Mouse (Mus musculus): ENCODE results near the gene Sphk2. TPM values are rescaled to one million over a fixed set of nuclear protein-coding genes. Genes with fewer than 3 reads are reported as not detected.
A peak's percentile ranks its signal among the peaks of the same experiment; 100 is the strongest.

The Sphk2 gene
- polyA plus RNA-seq, 1 experiment from 2014 or later, result 35.4 TPM

DNA sequence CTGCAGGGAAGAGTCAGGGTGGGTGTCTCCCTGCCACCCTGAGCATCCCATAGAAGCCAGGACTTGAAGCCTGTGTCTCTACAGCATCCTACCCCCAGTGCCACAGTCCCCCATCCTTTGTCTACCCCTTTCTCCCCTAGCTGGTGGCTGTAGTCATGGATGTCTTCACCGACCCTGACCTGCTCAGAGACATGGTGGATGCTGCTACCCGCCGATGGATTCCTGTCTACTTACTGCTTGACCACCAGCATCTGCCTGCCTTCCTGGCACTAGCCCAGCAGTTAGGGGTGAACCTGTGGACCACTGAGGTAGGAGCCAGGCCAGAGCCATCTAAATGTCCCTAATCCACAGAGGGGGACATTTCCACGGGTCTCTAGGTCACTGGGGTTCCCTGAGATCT, 5.5 kb upstream of the Sphk2 start:
- Histone ChIP-seq H3K9me3 (no peaks in the 10 kb centered on the region), H3K36me3 (peaks cover 49% of the 10 kb centered on the region), H3K9ac (no peak overlapping the region), H3K27ac (no peak overlapping the region), H3K27me3 (replicated peaks) (no peaks in the 10 kb centered on the region), H3K4me2 (no peak overlapping the region), H3K4me3 (replicated peaks) (no peak overlapping the region), H3K4me1 (peaks cover 29% of the 10 kb centered on the region)
- WGBS, result 86% methylated on average over 4 of the region's 4 CpGs
- ATAC-seq (ENCODE audit: insufficient read depth, low FRiP score, low read depth), result no peak

GRCm38 (mm10) chr7:45722348-45722713, 4.5 kb upstream of the Sphk2 start:
- 71% methylated on average over 13 of the region's 13 CpGs for WGBS
- H3K4me2 ChIP-seq, result peak overlapping the region; percentile 33
- H3K4me3 ChIP-seq (replicated peaks), result peak overlapping the region; percentile 11; the same call in 1 of the 2 replicates
- peaks cover 49% of the 10 kb centered on the region for H3K36me3 ChIP-seq
- H3K27ac ChIP-seq, result peak overlapping the region; percentile 68; the same call in 1 of the 2 replicates
- no peaks in the 10 kb centered on the region for H3K9me3 ChIP-seq
- no peaks in the 10 kb centered on the region for H3K27me3 ChIP-seq (replicated peaks)
- no peak for ATAC-seq (ENCODE audit: insufficient read depth, low FRiP score, low read depth)
- H3K4me1 ChIP-seq, result peaks cover 29% of the 10 kb centered on the region
- H3K9ac ChIP-seq, result no peak overlapping the region

- H3K36me3 ChIP-seq, result peaks cover 49% of the 10 kb centered on the region
- WGBS, result 59% methylated on average over 13 of the region's 13 CpGs
- H3K9me3 ChIP-seq, result no peaks in the 10 kb centered on the region
- H3K4me3 ChIP-seq (replicated peaks), result peak overlapping the region; percentile 11; the same call in 1 of the 2 replicates
- peaks cover 30% of the 10 kb centered on the region for H3K4me1 ChIP-seq
- no peaks in the 10 kb centered on the region for H3K27me3 ChIP-seq (replicated peaks)
- H3K4me2 ChIP-seq, result peak overlapping the region; percentile 33
- no peak for ATAC-seq (ENCODE audit: insufficient read depth, low FRiP score, low read depth)
- no peak overlapping the region for H3K9ac ChIP-seq
- peak overlapping the region; percentile 68 for H3K27ac ChIP-seq
These were observed 4.0 kb upstream of the Sphk2 start for GRCm38 (mm10) chr7:45721642-45722347.

GRCm38 (mm10) chr7:45721234-45721571, 3.4 kb upstream of the Sphk2 start:
- peak overlapping the region; percentile 68 for H3K27ac ChIP-seq
- peak overlapping the region; percentile 33 for H3K4me2 ChIP-seq
- no peaks in the 10 kb centered on the region for H3K27me3 ChIP-seq (replicated peaks)
- H3K4me3 ChIP-seq (replicated peaks), result peak overlapping the region; percentile 11
- no peak overlapping the region for H3K9ac ChIP-seq
- no peaks in the 10 kb centered on the region for H3K9me3 ChIP-seq
- 68% methylated on average over 7 of the region's 7 CpGs for WGBS
- peaks cover 32% of the 10 kb centered on the region for H3K4me1 ChIP-seq
- peaks cover 49% of the 10 kb centered on the region for H3K36me3 ChIP-seq
- no peak for ATAC-seq (ENCODE audit: insufficient read depth, low FRiP score, low read depth)

DNA sequence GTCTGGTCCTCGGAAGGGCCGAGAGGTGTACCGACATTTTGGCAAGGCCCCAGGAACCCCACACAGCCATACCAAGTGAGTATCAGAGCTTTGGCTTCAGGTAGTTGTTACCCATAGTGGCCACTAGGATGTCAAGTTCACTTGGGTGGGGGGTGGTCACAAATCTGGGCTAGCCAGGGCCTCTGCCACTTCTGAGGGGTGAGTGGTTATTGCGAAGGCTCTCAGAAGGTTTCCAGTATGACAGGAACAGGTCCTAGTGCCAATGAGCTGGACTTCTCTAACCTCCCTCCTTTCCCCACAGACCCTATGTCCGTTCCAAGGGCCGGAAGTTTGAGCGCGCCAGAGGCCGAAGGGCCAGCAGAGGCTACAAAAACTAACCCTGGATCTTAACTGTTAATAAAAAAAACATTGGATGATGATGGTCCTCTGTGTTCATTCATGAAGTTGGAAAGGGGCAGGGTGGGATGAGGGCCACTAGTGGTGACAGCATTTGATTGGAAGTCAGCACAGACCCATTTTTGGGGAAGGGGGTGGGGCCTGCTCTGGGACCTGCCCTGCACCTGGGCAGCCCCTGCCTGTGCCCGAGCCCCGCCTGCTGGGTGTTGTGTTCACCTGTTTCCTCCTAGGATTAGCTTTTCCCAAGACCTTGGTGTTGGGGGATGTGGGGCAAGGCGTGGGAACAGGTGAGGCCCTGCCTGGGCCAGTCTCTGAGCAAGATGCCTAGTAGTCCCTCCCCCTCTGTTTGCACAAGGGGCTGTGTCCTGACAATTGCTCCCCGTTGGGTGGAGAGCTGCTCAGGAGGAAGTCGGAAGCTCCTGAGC, 2.8 kb upstream of the Sphk2 start, which contains the start of gene Fam83e:
Fam83e (plus strand) TSS at position 800 of the 821 bp plus-strand sequence.
- Histone ChIP-seq H3K9ac (no peak within 1 kb of the TSS), H3K27me3 (replicated peaks) (no peaks in the 10 kb centered on the region), H3K4me2 (peak within 1 kb of the TSS; percentile 80), H3K4me3 (replicated peaks) (peak within 1 kb of the TSS; percentile 11), H3K4me1 (peaks cover 38% of the 10 kb centered on the region), H3K27ac (peak within 1 kb of the TSS; percentile 68), H3K36me3 (peaks cover 48% of the 10 kb centered on the region), H3K9me3 (no peaks in the 10 kb centered on the region)
- peak; percentile 83 for ATAC-seq (ENCODE audit: insufficient read depth, low FRiP score, low read depth)
- WGBS, result 71% methylated on average over 14 of the region's 14 CpGs

DNA sequence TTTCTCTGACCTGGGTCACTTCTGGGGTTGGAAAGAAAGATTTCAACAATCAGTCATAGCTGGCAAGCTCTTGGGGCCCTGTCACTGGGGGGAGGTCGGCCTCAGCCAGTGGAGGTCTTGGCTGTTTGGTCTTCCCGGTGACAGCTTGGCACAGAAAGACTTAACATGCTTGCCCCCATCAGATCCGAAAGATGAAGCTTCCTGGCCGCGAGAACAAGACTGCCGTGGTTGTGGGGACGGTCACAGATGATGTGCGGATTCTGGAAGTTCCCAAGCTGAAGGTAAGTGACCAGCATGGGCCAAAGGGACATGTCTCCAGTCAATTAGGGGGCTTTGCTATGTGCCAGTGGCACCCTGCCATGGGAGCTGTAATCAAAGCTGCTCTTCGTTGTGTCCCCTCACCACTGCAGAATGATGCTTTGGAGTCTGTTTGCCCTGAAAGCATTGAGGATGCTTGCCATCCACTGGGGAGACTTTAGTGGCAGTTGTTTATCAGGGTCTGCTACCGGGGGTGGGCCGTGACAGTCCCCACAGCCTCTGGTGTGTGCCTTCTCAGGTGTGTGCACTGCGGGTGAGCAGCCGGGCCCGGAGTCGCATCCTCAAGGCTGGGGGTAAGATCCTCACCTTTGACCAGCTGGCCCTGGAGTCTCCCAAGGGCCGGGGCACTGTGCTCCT, 2.1 kb upstream of the Sphk2 start:
- Histone ChIP-seq H3K27me3 (replicated peaks) (no peaks in the 10 kb centered on the region), H3K27ac (peak overlapping the region; percentile 94; the same call in 1 of the 2 replicates), H3K36me3 (peaks cover 41% of the 10 kb centered on the region), H3K9ac (no peak overlapping the region), H3K9me3 (no peaks in the 10 kb centered on the region), H3K4me3 (replicated peaks) (peak overlapping the region; percentile 92; the same call in 1 of the 2 replicates), H3K4me2 (peak overlapping the region; percentile 80; the same call in 1 of the 2 replicates), H3K4me1 (peaks cover 42% of the 10 kb centered on the region)
- no peak for ATAC-seq (ENCODE audit: insufficient read depth, low FRiP score, low read depth)
- 80% methylated on average over 16 of the region's 16 CpGs for WGBS

DNA sequence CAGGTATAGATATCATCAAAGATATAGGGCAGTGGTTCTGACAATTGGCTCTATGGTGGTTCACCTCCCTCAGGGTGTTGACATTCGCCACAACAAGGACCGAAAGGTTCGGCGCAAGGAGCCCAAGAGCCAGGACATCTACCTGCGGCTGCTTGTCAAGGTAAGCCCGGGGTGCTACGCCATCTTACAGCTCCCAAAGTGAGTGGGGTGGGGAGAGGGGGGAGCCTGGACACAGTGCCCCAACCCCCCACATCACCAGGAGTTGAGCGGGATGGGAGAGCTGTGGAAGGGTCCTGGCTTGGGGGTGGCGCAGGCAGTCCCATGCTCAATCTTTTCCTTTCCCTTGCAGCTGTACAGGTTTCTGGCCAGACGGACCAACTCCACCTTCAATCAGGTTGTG, 1.4 kb upstream of the Sphk2 start:
- Histone ChIP-seq H3K27me3 (replicated peaks) (no peaks in the 10 kb centered on the region), H3K36me3 (peaks cover 35% of the 10 kb centered on the region), H3K4me1 (peaks cover 47% of the 10 kb centered on the region), H3K9me3 (no peaks in the 10 kb centered on the region), H3K27ac (peak overlapping the region; percentile 94), H3K4me2 (peak overlapping the region; percentile 80), H3K9ac (peak overlapping the region; percentile 96), H3K4me3 (replicated peaks) (peak overlapping the region; percentile 92)
- no peak for ATAC-seq (ENCODE audit: insufficient read depth, low FRiP score, low read depth)
- WGBS, result 69% methylated on average over 10 of the region's 10 CpGs

DNA sequence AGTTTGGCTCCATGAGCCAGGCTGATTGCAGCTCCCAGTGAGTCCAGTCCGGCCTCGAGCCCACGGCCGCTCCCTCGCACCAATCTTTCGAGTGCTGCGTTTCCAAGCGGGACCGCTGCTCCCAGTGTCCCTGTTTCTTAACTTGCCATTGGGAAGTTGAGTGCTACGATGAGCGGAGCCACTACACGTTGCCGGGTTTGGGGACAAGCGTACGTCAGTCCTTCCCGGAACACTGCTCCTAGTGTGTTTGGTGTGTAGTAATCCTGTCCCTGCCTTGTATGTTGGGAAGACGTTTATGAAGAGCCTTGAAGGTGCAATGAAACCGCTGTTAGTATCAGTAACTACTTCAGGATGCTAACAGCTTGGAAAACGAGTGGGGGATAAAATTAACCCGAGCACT, 529 bp upstream of the Sphk2 start:
- WGBS, result under 1% methylated on average over 20 of the region's 20 CpGs
- Histone ChIP-seq H3K9me3 (no peaks in the 10 kb centered on the region), H3K27me3 (replicated peaks) (no peaks in the 10 kb centered on the region), H3K9ac (peak overlapping the region; percentile 96), H3K27ac (peak overlapping the region; percentile 94), H3K4me2 (peak overlapping the region; percentile 80), H3K36me3 (peaks cover 29% of the 10 kb centered on the region), H3K4me1 (peaks cover 55% of the 10 kb centered on the region), H3K4me3 (replicated peaks) (peak overlapping the region; percentile 92)
- ATAC-seq (ENCODE audit: insufficient read depth, low FRiP score, low read depth), result no peak

- 7% methylated on average over 31 of the region's 31 CpGs for WGBS
- H3K36me3 ChIP-seq, result peaks cover 30% of the 10 kb centered on the region
- no peaks in the 10 kb centered on the region for H3K27me3 ChIP-seq (replicated peaks)
- H3K9me3 ChIP-seq, result no peaks in the 10 kb centered on the region
- H3K4me2 ChIP-seq, result peak overlapping the region; percentile 76
- H3K9ac ChIP-seq, result peak overlapping the region; percentile 70
- H3K4me1 ChIP-seq, result peaks cover 63% of the 10 kb centered on the region
- peak overlapping the region; percentile 94 for H3K27ac ChIP-seq
- H3K4me3 ChIP-seq (replicated peaks), result peak overlapping the region; percentile 92
- ATAC-seq (ENCODE audit: insufficient read depth, low FRiP score, low read depth), result no peak; the same call in 1 of the 2 replicates
These were observed 567 bp downstream of the Sphk2 start for GRCm38 (mm10) chr7:45716952-45717917.

DNA sequence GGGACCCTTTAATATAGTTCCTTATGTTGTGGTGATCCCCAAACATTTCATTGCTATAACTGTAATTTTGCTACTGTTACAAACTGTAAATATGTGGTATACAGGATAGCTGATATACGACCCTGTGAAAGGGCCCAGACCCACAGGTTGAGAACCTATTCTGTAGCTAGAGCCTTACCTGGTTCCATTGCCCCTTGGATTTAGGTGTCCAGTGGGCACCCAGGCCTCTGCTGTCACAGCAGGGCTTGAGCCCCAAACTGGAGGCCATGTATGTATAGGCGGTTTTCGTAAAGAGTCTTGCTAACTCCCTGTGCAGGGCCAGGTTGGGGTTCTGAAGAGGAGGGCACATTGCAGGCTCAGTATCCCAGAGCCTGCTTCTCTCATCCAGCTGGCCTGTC, 1.3 kb downstream of the Sphk2 start:
- 84% methylated on average over 3 of the region's 3 CpGs for WGBS
- H3K27ac ChIP-seq, result no peak overlapping the region
- ATAC-seq (ENCODE audit: insufficient read depth, low FRiP score, low read depth), result no peak
- peaks cover 63% of the 10 kb centered on the region for H3K4me1 ChIP-seq
- H3K9me3 ChIP-seq, result no peaks in the 10 kb centered on the region
- H3K9ac ChIP-seq, result no peak overlapping the region
- H3K27me3 ChIP-seq (replicated peaks), result no peaks in the 10 kb centered on the region
- peak overlapping the region; percentile 76 for H3K4me2 ChIP-seq
- H3K36me3 ChIP-seq, result peaks cover 33% of the 10 kb centered on the region
- peak overlapping the region; percentile 92; the same call in 1 of the 2 replicates for H3K4me3 ChIP-seq (replicated peaks)

Data from stomach, embryonic 15.5 days (tissue).